Comparison of ENCODE assay signal across 8 mouse cellular contexts in genomic region chr8:107048061-107048941, GRCm38 (mm10). TPM values are rescaled to one million over a fixed set of nuclear protein-coding genes. Genes with fewer than 3 reads are reported as not detected.
A peak's percentile ranks its signal among the peaks of the same experiment; 100 is the strongest.
DNase-seq lines count a peak whose midpoint lies in the region; ATAC-seq and TF ChIP-seq lines count a peak whose summit lies in the region.

Gene Pdf, minus strand, starts transcription at chr8:107048614.

- peak; percentile 69 for ATAC-seq in Patski
- peak; percentile 87 for ATAC-seq in hindbrain, embryonic 13.5 days (ENCODE audit: low FRiP score)

- H3K4me1 ChIP-seq in hindbrain, embryonic 13.5 days (replicated peaks) = peaks cover 30% of the 10 kb centered on the region

- H3K36me3 ChIP-seq in hindbrain, embryonic 13.5 days = peaks cover 80% of the 10 kb centered on the region

- WGBS in hindbrain, embryonic 13.5 days = under 1% methylated on average over 86 of the region's 87 CpGs

- in situ Hi-C loops in Patski (cut with MboI; ENCODE audit: low pct_unique_long_range_greater_than_20kb) = no loop called here

- peak within 1 kb of the TSS; percentile 79 for H3K4me2 ChIP-seq in hindbrain, embryonic 13.5 days

- TF ChIP-seq CTCF in Patski (IDR thresholded peaks at IDR 0.05) = no peak

- peak within 1 kb of the TSS; percentile 87 for H3K9ac ChIP-seq in hindbrain, embryonic 13.5 days

- DNase-seq in Patski (ENCODE audit: low read depth, low spot score) = no peak
- DNase-seq in cerebellum, postnatal 14 days = peak; percentile 85 to 87
- DNase-seq in frontal cortex, postnatal 25 days (ENCODE audit: low spot score in 2 of 2) = peak; percentile 74 to 76
- DNase-seq in layer of hippocampus, postnatal 25 days (ENCODE audit: extremely low spot score in 1 of 2, low spot score in 1 of 2) = peak; percentile 75 to 79
- peak; percentile 82 for DNase-seq in lung, postnatal 14 days
- DNase-seq in retina, adult 2 months (ENCODE audit: low read depth, low spot score) = peak; percentile 48
- peak; percentile 81 for DNase-seq in thymus, postnatal 25 days

- CTCF ChIA-PET in Patski (lab: Charles Lee) = interaction anchor here (0.7 to 1.0 kb wide), 2 partner anchors 14 to 20 kb away, joined by 3 to 4 read pairs; no protein-coding TSS in a partner anchor

- peak within 1 kb of the TSS; percentile 92 for H3K27ac ChIP-seq in hindbrain, embryonic 13.5 days

- no peaks in the 10 kb centered on the region for H3K9me3 ChIP-seq in hindbrain, embryonic 13.5 days

- POLR2A ChIA-PET in Patski (lab: Charles Lee) = interaction anchor here (1.1 to 1.6 kb wide), 5 partner anchors 9 to 17 kb away, joined by 3 to 6 read pairs (median 4); partner anchors contain the start of gene Tmed6

- peak within 1 kb of the TSS; percentile 84 for H3K4me3 ChIP-seq in hindbrain, embryonic 13.5 days

- no peaks in the 10 kb centered on the region for H3K27me3 ChIP-seq in Patski
- no peaks in the 10 kb centered on the region for H3K27me3 ChIP-seq in hindbrain, embryonic 13.5 days

RNA-seq across cellular contexts. Expression of gene Pdf, which starts in this region (rescaled TPM):
- polyA plus RNA-seq in Patski (2021) = 36.9 TPM
- 36.8 and 38.5 TPM in 2 replicates for polyA plus RNA-seq in hindbrain, embryonic 13.5 days (2015; fragmentation: Nextera tagmentation; extraction: Ambion mirVana)
- total RNA-seq in layer of hippocampus, postnatal 25 days (2021) = 10 to 100 TPM; 24.1 to 31.3 TPM
